Mouse (Mus musculus): Measurements from ENCODE around the gene Inip.

Gene Inip

DNA sequence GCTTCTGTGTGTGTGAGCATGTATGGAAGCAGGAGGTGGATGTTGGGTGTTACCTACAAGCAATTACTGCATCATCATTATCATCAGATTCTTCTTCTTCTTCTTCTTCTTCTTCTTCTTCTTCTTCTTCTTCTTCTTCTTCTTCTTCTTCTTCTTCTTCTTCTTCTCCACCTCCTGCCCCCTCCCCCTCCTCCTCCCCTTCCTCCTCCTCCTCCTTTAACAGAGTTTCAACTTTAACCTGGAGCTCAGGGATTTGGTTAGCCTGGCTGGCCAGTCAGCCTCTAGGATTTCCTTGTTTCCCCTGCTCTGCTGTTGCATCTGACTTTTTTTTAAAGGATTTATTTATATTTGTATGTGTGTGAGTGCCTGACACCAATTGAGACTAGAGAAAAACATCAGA, at the start of gene Inip:
Inip (minus strand) TSS at position 101 of the 400 bp plus-strand sequence.
- DNase-seq, result no peak

- peak; percentile 84 for DNase-seq
Observed at GRCm38 (mm10) chr4:59850181-59850580, 48.8 kb upstream of the Inip start.

DNA sequence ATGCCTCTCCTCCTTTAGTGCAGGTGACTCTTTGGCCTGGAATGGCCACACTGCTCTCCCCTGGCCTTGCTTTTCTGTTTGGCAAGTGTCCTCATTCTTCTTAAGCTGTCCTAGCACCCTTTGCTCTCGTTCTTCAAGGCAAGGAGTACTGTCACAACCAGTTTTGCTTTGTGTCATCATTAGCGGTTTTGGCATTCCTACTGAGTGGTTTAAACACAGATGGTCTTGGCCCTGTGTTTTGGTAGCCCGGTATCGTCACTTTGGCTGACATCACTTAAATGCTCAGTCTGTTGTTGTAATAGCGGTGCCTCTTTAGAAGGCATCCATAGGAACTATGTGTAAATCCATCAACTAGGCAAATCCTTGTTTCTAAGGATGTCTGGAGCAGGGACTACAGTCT, 46.1 kb upstream of the Inip start:
- DNase-seq, result no peak

DNA sequence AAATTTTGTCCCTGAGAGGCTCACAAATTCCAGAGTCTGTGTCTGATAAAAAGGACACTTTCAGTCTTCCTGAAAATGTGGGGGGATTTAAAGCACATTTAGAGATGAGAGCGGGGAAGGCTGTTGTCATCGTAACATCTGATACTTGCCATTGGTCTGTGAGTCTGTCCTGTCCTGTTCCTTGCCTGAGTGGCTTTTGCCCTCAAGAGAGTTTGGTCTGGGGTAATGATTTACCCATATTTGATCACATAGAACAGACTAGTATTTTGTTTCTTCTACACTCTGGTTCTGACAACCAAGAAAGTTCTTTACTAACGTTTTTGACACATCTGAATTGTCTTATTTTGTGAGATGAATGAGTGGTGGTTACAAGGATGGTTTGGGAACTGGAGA, 43.9 kb upstream of the Inip start:
- no peak for DNase-seq

GRCm38 (mm10) chr4:59844460-59845244, 43.3 kb upstream of the Inip start:
- peak; percentile 32 for DNase-seq

DNA sequence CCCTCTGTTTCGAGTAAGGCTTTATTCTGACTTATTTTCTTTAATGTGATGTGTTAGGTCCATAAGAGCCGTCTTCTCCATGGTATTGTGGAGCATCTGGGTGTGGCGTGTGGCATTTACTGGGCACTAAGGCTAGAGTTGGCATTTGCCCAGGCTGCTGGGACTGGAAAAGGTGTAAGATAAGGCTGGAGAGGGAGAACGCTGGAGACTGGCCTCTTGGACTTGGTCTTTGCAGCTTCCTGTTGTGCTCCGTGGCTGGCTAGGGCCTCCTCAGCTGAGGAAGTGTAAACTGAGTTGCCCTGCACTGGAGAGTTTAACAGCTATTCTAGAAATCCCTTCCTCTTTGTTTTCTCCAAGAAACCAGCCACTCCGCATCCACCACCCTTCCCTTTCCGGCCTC, 36.3 kb upstream of the Inip start:
- DNase-seq, result peak; percentile 40

DNA sequence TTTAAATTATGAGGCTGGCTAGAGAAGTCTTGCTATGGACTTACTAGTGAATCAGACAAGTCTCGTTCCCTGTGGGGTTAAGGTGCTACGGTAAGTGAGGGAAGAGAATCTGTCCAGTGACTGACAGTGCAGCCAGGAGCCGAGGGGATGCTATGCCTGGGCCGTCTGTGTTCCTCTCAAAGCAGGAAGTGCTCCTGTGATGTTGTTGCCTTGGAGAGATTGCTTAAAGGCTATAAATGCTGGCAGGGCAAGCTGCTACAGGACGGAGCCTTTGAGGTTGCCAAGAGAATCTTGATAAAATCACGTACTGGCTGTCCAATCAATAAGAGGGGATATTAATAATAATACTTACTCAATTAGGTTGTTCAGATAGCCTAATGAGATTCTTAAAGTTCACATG, 31.4 kb upstream of the Inip start:
- DNase-seq, result no peak

DNA sequence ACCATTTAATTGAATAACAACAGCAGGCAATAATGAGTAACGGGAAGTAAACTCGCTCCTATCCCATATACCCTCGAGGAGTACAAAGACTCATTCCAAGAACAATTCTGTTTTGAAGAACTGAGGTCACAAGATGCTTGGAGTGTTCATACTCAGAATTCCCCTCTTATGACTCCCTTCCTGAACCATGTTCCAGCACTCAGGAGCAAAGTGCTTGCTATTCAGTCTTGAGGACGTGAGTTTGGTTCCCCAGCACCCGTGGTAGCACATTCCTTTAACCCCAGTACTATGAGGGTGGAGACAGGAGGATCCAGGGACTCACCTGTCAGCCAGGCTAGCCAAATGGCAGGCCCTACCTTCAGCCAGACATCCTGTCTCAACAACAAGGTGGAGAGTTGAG, 29.6 kb upstream of the Inip start:
- no peak for DNase-seq

- DNase-seq, result no peak
Observed at GRCm38 (mm10) chr4:59829072-59829471, 27.7 kb upstream of the Inip start.

DNA sequence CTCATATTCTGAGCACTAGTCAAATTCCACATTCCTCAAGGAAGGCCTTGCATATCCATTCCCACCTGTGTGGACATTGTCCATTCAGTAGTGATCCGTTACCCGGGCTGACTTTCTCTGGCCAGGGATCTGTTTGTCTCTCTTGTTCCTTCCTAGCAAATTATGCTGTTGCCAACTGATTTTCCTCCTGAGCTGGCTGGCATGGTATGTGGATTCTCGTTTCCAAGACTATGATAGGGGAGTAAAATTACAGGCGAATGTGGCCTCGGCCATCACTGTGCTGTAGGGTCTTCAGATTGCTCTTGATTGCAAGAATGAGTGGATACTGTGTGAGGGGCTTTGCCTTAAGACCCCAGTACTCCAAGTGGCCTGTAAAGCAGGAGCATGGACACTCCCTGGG, 25.0 kb upstream of the Inip start:
- DNase-seq, result no peak

DNA sequence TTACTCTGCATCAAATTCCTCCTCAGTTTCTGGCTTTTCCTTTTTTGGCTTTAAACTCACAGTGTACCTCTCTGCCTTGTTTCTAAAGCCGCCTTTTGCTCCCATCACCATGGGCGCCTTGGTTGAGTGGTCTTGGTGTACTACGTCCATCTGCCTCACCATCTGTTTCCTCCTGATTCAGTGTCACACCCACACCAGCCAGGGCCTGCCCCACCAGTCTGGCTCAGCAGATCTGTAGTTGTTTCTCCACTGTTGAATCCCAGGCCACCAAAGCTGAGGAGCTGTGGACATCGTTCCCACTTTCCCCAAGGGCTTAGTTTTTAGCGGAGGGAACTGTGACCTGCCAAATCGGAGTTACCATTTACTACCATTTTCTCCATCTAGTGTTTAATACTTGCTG, 24.2 kb upstream of the Inip start:
- DNase-seq, result no peak

- no peak for DNase-seq
Observed at GRCm38 (mm10) chr4:59824860-59825259, 23.5 kb upstream of the Inip start.

- peak; percentile 34 for DNase-seq
Observed at GRCm38 (mm10) chr4:59823470-59823869, 22.1 kb upstream of the Inip start.

- no peak for DNase-seq
Observed at GRCm38 (mm10) chr4:59822119-59822518, 20.7 kb upstream of the Inip start.

DNA sequence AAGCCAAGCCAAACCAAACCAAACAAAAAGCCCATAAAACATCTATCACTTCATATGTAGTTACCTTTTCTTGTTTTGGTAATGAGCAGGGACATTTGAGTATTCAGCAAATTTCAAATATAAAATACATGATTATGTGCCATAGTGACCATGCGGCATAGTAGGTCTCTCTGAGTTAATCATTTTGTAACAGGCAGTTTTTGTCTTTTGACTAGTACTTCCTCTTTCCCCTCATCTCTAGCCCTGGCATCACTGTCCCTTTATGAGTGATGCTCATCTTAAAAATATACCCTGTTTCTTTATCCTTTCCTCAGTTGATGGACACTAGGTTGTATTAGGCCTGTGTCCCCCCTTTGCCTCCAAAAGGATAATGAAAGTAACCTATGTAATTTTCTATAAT, 20.1 kb upstream of the Inip start:
- no peak for DNase-seq

DNA sequence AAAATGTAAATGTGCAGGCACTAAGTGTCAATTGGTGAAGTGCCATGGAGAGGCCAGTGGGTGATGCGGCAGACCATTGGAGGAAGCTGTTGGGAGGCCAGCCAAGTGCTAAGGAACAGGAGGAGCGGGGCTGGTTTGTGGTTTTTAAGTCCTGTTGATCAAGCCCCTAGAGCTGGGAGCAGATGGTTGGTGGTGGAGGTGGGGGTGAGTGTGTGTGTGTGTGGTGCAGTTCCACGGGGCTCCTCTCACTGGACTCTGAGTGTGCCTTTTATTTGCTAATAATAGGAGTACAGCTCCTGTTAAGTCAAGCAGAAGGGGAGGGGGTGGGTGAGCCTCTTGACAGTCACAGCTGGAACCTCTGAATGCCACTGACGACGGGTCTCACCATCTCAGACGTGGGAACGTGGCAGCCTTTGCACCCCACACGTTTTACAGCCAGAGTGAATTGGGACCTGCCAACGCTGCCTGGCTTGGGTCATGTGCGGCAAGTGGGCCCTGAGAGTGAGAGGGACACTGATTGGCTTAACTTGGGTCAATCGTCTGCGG, 18.2 kb upstream of the Inip start:
- DNase-seq, result peak; percentile 52

DNA sequence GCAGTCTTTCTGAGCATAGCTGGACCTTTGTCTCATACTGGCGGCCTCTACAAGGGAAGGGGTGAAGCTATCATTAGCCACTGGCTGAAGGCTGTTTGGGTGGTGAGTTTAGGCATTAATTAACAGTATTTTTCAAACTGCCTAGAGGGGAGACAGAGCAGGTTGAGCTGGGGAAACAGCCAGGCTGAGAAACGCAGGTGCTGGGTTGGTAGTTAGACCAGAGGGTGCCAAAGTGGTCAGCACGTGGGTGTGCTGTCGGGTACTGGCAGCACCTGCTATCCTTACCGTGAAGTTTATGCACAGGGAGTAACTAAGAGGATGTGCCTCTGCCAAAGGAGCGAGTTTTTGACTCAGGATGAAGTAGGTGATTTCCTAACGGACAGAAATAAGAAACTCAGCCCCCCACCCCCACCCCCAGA, 17.7 kb upstream of the Inip start:
- peak; percentile 49 for DNase-seq

GRCm38 (mm10) chr4:59818498-59818897, 17.1 kb upstream of the Inip start:
- DNase-seq, result no peak

DNA sequence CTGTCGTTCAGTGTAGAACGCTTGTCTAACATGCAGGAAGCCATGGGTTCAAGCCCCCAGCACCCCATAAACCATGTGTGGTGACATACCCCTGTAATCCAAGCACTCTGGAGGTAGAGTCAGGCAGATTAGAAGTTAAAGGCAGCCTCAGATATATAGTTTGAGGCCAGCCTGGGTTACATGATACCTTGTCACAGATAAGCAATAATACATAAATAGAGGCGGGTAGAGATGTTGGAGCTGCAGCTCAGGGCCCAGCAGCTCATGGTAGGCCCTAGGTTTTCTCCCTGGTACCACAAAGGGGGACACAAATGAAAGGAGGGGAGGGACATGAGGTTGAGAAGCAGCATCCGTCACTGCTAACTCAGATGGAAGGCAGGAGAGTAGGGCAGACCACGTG, 16.4 kb upstream of the Inip start:
- DNase-seq, result no peak

DNA sequence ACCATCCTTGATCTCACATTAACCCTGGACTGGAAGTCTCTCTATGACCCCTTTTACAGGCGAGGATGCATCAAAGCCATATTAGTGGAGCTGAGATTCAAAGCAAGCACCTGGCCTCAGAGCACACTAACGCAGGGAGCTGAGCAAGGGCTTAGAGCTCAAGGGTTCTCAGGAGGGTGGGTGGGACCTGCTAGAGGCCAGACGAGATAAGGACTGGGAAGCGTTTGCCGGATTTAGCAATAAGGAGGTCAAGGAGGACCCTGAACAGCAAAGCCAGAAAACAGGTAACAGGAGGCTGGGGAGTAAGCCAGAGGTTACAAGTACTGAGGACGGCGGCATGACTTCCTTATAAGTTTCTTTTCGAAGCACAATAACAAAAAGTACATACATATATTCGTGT, 15.1 kb upstream of the Inip start:
- no peak for DNase-seq

GRCm38 (mm10) chr4:59816016-59816415, 14.6 kb upstream of the Inip start:
- no peak for DNase-seq

DNA sequence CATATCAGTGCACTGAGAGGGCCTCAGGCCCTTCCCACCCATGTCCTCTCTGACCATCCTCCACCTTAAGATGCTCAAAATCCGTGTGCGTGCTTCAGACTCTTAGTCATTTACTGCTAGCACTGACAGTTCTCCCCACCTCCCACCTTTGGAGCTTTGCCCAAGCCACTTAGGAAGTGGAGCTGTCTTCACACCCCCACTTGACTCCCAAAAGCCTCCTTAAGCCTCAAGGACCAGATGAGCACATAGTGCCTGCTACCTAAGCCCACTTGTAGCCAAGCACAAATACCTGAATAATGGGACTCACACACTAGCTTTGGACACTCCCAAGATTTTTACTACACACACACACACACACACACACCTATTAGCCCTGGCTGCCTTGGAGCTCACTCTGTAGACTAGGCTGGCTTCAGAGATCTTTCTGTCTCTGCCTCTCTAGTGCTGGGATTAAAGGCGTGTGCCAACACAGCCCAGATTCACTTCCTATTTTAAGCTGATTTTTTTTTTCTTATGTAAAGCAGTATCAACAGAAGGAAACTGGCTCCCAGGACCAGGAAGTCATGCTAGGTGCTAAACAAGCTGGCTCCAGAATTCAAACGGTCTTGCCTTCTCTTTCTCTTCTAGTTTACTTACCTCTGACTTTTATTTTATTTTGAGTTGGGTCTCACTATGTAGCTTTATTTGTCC, 13.9 kb upstream of the Inip start:
- DNase-seq, result no peak

- DNase-seq, result no peak
Observed at GRCm38 (mm10) chr4:59814094-59814493, 12.7 kb upstream of the Inip start.

- DNase-seq, result peak; percentile 28
Observed at GRCm38 (mm10) chr4:59808396-59808795, 7.0 kb upstream of the Inip start.
